Mouse (Mus musculus) thymus, postnatal 25 days (tissue): Measurements from ENCODE around the gene Prss16.

Source experiments
- DNase-seq: peaks from one replicate; pipeline ENCODE4 v3.0.0; 2022

The Prss16 gene

DNA sequence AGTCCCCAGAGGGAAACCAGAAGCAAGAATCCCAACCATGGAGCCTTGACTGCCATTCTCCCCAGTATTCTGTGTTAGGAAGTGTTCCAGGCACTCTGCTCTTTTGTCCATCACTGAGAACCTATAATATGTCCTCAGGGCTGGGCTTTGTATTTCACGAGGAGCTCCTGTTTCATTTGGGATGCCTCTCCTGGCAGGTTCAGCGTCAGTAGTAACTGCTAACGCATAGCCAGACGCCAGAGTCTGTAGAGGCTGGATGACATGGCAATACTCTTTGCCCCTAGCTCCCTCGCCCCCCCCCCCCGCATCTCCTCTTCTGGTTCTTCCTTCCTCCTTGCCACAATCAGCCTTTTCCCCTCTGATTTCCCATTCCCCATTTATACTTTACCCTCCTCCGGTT, at the start of gene Prss16:
Gene Prss16 (minus strand): TSS at position 101 of the 400 bp plus-strand sequence.
- no peak for DNase-seq

DNA sequence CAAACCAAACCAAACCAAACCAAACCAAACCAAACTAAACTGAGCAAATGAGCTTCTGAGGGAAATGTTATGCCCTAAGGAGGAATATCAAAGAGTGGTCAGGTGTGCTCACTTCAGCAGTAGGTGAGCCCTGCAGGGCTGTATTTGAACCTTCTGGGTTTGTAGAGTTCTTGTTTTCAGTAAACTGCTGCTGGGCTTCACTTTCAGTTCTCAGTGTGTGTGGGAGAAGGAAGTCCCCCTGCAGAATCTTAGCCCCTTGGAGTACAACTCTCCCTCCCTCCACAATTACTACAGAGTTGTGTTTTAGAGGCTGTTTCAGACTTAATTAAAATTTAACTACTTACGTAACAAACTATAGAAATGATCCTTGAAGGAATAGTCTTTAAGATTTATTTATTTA, 44.2 kb upstream of the Prss16 start:
- no peak for DNase-seq

DNA sequence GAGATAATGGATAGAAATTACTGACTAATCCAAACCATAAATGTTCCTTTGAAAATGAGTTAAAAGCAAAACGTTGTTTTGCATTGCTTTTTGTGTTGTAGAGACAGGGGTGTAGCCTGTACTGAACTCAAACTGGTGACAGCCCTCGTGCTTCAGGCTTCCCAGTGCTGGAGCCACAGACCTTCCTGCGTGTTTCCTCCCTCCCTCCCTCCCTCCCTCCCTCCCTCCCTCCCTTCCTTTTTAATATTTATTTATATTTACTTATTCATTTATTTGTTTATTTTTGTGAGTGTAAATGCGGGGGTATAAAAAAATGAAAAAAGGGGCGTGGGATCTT, 41.9 kb upstream of the Prss16 start:
- no peak for DNase-seq

DNA sequence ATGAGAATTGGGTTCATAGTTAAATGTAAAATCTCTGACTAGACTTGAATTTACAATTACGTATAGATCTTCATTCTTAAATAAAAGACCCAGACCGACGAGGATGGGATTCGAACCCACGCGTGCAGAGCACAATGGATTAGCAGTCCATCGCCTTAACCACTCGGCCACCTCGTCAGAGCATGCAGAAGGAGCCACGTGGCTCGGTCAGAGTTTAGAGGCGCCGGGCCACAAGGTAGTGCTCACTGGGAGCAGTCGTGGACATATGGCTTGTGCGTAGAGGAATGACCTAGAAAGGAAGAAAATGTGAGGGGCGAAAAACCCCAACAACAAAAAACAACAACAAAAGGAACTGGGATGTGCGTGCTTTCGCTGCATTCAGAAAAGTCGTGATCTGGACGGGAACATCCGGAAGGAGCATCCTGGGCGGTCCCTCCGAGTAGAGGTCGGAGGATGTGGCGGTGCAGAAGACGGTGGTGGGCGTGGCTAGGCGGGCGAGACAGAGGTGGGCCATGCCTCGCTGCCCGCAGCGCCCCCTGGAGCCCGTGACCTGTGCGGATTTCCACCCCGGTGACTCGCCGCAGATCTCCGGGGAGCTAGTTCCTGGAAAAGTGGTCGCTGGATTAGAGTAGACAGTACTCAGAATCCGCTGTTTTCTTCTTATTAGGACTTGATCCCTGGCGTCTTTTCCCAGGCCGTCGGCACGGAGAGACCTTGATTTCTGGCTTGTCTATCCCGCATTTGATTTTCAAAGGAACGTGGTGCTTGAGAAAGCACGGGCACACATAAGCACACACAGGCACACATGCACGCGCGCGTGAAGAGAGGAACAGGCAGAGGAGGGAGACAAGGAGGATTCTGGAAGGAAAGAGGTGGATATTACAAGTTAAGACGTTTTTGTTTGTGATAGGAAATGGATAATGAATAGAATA, 41.3 kb upstream of the Prss16 start:
- peak; percentile 95 for DNase-seq

DNA sequence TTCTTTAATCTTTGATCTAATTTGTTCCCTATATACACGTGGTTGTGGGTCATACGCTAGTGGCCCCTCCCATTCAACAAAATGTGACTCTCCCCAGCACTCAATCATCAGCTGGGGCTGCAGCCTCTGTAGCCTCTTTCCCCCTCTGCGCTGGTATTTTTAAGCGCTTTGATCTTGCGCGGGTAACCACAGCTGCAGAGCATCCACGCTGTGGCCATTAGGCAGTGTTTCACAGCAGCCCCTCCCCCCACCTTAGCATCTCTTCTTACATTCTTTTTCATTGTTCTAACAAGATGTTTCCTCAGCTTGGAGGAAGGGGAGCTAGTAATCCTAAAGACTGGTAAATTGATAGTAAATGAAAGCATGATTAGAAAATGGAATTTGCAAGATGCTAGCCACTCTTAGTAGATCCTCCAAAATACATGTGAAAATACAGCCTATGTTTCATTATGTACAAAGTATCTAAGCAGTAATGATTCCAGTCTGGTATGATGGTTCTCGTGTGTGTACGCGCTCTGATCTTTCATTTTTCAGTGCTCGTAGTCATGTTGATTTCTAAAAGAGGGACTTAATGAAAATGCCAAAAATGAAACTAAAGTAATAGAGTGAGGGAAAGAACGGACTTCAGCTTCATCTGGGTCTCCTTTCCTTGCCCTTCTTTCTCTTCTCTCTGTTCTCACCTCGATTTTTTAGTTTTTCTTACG, 40.3 kb upstream of the Prss16 start:
- peak; percentile 64 for DNase-seq

DNA sequence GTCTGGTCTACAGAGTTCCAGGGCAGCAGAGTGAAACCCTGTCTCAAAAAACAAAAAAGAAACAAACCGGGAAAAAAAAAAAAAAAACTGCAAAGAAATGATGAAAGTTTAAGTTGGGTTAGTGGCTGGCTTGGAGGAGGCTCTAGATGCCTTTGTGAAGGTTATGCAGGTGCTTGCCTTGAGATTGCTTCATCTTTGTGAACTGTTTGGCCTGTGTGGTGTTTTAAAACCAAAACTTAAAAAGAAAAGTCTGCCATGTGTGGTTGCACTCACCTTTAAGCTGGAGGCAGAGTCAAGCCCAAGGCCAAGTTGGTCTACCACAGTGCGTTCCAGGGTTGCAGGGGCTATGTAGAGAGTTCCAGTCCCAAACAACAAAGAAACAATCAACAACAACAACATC, 39.5 kb upstream of the Prss16 start:
- no peak for DNase-seq

DNA sequence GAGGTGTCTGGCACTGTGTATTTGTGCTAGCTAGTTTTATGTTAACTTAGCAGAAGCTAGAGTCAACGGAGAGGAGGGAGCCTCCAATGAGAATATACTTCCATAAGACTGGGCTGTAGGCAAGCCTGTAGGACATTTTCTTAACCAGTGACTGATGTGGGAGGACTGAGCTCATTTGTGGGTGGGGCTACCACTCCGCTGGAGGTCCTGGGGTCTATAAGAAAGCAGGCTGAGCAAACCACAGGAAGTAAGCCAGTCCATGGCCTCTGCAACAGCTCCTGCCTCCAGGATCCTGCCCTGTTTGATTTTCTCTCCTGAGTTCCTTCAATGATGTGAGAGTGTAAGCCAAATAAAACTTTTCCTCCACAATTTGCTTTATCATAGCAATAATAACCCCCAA, 35.8 kb upstream of the Prss16 start:
- no peak for DNase-seq

DNA sequence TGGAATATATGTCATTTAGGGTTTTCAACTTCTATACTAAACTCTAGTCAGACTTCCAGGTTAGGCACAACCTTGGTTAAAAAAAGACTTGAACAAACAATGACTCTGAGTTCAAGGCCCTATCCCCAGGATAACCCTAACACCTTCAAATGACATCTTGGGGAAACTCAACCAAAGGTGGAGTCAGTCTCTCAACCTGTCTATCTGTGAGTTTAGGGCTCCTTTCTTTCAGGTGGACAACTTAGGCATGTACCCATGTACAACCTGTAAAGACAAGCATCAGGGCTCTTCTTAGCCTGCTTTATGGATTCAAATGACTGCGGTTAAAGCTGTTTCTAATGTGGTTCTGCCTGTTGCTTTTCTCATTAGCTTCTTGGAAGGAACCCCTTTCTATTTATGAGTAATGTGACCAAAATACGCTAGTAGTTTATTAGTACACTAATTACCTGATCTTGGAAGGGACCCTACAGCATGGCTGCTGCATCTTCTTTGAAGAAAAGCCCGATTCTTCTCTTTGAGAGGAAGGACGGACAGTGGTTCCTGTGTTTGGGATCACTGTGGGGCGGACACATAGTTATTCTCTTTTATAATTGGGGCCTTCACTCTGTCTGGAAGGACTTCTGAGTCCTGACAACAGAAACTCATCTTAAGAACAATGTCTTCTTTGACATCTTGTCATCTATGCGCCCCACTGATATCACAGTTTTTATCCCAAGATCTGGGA, 35.1 kb upstream of the Prss16 start:
- DNase-seq: no peak

DNA sequence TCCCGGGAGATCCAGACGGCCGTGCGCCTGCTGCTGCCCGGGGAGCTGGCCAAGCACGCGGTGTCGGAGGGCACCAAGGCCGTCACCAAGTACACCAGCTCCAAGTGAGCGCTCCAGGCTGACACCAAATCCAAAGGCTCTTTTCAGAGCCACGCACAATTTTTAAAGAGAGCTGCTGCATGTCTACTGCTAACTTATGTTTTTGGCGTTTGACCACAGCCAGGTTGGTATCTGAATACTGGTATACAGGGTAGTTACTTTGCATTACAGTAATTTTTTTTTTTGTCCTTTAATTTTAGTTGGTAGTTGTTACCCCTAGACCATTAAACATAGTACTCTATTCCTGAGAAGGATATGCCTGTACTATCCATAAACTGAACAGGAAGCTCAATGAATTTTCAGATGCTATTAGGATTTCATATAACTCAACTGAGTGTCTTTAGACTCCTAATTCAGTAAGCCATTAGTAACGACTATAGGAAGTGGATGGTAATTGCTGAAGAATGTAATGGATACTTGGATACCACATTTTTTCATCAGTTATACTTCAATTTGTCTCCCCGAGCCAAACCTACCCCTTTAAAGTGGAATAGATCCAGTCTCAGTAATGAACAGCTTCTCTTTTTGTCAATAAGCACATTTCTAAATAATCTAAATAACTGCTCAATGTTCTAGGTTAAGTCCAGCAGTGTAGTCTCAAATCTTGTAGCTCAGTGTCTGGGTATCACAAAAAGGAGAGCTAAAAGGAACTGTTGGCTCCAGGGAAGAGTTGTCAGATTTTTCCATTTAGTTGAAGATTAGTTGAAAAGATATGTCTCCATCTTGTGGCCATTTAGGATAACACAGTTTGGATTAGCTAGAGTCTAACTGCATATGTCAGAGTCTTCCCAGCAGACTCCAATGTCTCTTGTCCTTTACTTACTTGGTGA, 34.2 kb upstream of the Prss16 start:
- no peak for DNase-seq

DNA sequence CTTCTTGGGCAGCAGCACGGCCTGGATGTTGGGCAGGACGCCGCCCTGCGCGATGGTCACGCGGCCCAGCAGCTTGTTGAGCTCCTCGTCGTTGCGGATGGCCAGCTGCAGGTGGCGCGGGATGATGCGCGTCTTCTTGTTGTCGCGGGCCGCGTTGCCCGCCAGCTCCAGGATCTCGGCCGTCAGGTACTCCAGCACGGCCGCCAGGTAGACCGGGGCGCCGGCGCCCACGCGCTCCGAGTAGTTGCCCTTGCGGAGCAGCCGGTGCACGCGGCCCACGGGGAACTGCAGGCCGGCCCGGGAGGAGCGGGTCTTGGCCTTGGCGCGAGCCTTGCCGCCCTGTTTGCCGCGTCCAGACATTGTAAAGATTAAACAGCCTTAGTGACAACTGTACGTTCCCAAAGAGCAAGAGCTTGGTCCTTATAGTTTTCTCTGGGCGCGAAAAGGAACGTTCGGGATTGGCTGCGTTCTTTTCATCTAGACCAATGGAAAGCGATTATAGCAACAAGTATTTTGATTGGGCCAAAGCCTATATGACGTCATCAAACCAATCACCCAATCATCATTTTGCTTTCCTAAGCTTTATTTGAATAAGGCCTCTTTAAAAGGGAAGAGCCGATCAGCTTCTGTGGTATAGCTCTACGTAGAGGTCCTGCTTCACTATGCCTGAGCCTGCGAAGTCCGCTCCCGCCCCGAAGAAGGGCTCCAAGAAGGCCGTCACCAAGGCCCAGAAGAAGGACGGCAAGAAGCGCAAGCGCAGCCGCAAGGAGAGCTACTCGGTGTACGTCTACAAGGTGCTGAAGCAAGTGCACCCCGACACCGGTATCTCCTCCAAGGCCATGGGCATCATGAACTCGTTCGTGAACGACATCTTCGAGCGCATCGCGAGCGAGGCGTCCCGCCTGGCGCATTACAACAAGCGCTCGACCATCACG, 33.3 kb upstream of the Prss16 start, which contains the start of the genes Hist1h2ag and Hist1h2bj:
Gene Hist1h2ag (minus strand): TSS at position 377 of the 935 bp plus-strand sequence.
Gene Hist1h2bj (plus strand): TSS at position 647 of the 935 bp plus-strand sequence.
- peak; percentile 88 for DNase-seq

DNA sequence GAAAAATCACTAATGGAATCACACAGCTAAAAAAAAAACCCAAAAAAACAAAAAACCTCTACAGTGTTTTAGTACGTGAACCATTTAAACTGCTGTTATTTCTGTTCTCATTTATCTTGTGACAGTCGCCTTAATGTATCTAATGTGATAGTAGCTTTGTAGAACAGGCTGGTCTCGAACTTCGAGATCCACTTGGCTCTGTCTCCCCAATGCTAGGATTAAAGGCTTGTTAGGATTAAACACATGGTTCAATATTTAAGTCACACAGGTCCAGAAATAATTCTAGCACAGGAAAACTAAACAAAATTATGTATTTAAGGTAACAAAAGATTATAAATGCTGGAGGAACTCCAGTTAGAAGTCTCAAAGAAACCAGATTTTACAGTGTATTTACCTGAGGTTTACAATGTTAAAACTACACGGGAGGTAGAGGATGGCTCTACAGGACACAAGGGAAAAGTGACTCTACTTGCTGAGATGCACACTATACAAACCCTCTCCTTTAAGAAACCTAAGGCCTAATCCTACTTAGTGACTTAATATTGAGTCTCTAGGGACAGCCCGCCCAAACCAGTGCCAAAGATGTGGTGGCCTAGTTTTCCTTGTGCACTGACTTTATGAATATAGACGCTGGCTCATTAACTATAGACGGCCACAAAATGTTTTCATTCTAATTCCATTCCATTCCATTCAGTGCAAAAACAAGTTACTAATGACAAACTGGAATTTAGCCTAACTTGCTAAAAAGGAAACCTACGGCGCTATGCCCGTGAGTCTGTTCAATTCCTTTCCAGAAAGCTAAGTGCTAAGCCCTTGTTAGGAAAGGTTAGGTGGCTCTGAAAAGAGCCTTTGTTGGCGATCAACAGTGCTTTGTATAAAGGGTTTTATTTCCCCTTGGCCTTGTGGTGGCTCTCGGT, 32.4 kb upstream of the Prss16 start:
- no peak for DNase-seq

DNA sequence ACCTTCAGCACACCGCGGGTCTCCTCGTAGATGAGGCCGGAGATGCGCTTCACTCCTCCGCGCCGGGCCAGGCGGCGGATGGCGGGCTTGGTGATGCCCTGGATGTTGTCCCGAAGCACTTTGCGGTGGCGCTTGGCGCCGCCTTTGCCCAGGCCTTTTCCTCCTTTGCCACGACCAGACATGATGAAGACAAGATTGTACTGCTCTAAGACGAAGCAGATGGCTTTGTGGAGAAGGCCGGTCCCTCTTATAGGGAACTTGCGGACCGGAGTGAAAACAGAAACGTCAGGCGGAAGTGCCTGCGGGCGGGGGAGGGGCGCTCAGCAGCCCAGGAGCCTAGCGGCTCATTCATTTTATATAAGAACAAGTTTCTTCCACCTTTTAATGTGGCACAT, 31.6 kb upstream of the Prss16 start, which contains the start of gene Hist1h4i:
Gene Hist1h4i (minus strand): TSS at position 221 of the 395 bp plus-strand sequence.
- DNase-seq: peak; percentile 99

DNA sequence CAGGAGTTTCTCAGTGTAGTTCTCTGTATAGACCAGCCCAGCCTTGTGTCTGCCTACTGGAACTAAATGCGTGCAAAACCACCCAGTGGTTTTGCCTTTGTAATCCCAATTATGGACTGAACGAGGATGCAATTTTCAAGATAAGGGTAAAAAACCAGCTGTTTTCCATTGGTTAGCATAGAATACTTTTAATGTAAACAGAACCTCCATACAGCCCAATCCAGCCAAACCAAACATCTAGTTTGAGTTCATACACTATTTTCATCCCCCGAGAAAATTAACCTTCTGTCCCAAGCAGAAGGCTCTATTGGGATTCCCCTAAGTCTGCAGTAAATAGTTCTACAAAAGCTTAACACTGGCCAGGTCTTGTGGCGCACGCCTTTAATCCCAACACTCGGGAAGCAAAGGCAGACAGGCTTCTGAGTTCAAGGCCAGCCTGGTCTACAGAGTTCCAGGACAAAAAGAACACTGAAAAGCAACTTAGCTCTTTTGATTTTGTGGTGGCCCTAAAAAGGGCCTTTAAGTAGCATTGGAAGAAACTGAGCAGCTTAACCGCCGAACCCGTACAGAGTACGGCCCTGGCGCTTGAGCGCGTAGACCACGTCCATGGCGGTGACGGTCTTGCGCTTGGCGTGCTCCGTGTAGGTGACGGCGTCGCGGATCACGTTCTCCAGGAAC, 31.1 kb upstream of the Prss16 start:
- no peak for DNase-seq

DNA sequence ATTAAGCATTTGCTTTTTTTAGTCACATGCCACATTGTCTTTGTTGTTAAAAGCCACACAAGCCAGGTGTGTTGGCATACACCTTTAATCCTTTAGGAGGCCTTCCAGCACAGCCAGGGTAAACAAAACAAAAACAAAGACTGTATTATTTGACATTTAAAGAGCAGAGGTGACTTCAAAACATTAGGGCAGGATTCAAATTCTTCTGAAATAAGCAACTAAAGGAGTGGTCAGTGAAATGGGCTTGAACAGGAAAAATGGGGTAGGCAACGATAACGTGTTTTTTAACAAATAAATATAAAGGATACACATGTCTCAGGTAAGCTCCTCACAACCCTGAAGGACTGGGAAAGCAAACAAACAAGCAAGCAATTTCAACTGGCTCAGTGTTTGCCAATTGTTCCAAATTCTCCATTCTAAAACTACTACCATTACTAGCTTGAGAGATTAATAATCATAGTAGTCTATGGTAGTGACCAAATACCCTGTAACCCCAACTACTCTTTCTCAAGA, 30.5 kb upstream of the Prss16 start:
- no peak for DNase-seq

DNA sequence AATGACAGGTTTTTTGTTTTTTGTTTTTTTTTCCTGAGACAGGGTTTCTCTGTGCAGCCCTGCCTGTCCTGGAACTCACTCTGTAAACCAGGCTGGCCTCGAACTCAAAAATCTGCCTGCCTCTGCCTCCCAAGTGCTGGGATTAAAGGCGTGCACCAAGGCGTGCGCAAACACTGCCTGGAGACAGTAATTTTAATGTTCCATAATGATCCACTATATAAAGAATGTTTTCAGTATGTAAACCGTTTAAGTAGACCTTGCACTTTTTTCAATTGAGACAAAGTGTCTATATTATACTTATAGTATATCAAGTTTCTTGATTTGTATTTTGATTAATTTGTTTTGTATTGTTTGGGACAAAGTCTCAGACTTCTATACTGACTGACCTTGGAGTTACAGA, 29.8 kb upstream of the Prss16 start:
- DNase-seq: no peak

DNA sequence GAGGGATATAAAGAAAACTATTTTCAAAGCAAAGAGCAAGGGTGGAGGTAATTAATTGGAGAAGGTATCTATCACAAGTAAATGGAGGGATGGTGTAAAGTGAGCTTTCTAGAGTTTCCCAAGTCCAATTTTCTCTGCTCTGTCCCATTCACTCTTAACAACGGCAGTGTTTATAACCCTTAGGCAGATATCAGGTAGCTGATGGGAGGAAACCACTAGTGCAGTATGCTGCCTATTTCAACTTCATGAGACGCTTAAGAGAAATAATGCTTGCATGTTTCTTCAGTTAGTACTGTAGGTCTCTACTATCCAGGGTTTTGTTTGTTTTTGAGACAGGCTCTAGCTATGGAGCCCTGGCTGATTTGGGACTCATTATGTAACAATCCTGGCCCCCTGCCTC, 27.9 kb upstream of the Prss16 start:
- DNase-seq: no peak

DNA sequence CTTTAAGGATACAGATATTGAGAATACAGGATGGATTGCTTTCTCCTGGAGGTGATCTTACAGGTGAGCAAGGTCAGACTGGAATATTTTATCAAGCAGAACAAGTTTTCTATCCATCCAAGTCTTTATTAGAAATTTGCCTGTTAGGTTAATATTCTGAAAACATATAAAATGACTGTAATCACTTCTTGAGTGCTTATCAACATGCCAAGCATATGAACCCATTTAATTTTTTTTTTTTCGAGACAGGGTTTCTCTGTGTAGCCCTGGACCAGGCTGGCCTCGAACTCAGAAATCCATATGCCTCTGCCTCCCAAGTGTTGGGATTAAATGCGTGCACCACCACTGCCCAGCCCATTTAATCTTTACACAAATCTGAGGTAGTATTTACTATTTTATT, 27.4 kb upstream of the Prss16 start:
- no peak for DNase-seq

DNA sequence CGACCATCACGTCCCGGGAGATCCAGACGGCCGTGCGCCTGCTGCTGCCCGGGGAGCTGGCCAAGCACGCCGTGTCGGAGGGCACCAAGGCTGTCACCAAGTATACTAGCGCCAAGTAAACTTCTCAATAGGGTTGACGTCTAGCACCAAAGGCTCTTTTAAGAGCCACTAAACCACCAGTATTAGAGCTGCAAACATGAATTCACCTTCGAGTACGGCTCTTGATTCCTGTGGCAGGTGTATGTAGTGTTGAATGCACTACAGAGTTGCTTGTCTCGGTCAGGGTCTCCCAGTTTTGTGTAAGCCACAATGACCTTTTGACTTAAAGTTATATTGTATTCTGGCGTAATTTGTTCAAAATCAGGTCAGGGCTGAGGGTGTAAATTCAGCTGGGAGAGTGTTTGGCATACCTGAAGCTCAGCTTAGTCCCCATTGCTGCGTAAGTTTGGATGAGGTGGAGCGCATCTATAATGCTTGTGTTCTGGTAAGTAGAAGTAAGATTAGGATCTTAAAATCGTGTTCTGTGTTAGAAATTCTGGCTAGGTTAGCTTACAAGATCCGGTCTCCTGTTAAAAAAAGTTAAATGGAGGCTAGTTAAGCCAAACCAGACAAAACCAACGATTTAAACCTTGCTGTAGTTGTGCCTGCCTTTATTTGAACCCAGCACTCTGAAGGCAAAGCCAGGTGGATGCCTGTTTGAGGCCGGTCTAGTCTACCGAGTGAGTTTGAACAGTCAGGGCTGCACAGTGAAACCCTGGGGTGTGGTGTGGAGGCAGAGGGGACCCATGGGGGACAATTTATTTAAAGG, 26.8 kb upstream of the Prss16 start:
- peak; percentile 41 for DNase-seq
